Mouse (Mus musculus) lung, adult 2 months (tissue): ENCODE measurements around the gene Soga1.

Experiments
- CTCF ChIP-seq: fragments of 200-500 bp; IDR thresholded peaks from 2 replicates; pipeline ENCODE4 v1.5.1; 2011; ENCODE audit warnings: mild to moderate bottlenecking, low read length, control low read depth; ENCODE audit not compliant: insufficient read depth
- POLR2A ChIP-seq: fragments of 200-500 bp; IDR thresholded peaks from 2 replicates; pipeline ENCODE4 v1.6.1; 2011; ENCODE audit warnings: low read depth, mild to moderate bottlenecking, control low read depth, low read length, borderline replicate concordance; ENCODE audit errors: extremely low read depth

DNA sequence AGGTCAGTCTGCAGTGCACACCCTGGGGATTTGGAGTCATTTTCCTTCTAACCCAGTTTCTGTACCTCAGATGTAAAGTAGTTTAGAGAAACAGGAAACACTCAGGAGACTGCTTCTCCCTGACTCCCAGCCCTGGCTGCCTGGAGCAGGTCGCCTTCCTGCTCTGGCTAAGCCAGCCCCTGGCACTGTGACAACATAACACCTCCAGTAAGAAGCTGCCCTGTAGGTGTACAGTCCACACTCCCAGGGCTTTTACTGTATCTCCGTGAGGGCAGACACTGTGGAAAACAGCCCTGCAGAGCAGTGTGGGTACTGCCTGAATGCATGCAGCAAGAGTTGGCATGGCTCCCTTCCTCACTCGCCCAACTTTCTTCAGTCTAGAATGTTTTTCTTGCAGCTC, 3.4 kb downstream of the Soga1 start:
- TF ChIP-seq CTCF (no peak), POLR2A (no peak)
